Mouse (Mus musculus): Measurements from ENCODE around the gene Amz2.

GRCm38 (mm10) chr11:109460586-109460985, 34.8 kb downstream of the Amz2 start:
- TF ChIP-seq CTCF (conservative IDR thresholded peaks at IDR 0.05; ENCODE audit: low read length), result no peak
- no peak for TF ChIP-seq NANOG (IDR thresholded peaks at IDR 0.05; ENCODE audit: borderline replicate concordance, low read length)
- TF ChIP-seq POU5F1 (IDR thresholded peaks at IDR 0.05; ENCODE audit: borderline replicate concordance, low read length), result no peak

Data from E14TG2a.4 (cell line).